Mouse (Mus musculus): ENCODE results near the gene Ptms.

DNA sequence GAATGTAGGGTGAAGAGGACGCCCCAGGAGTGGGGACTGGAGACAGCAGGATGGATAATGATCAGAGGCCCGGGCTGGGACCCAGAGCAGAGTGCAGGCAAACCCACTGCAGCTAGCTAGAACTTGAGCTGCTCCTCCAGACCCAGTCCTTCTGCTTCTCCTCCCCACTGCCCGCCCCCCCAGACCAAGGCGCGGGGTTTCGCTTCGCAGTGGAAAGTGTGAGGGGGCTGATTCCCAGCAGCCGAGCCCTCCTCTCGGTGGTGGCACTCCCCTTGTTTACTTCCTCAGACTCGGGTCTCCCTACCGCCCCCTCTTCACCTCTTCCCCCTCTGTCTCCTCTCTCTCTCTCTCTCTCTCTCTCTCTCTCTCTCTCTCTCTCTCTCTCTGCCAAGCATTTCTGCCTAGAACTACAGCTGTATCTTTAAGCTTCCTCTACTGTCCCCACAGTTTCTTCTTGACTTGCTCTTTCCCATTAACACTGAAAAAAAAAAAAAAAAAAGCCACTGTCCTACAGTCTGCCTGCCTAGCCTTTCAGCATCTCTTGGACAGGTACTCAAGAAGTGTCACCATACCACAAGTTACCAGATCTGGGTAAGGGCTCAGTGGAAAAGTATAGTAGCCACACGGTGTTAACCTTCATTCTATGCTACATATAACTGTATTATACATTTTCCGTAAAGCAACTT is 8.2 kb downstream of the Ptms start, which contains the start of gene Lag3:
- no peak for TF ChIP-seq GATA1 (IDR thresholded peaks at IDR 0.05; ENCODE audit: low read length)
- no peak for TF ChIP-seq TAL1 (IDR thresholded peaks at IDR 0.05; ENCODE audit: low read length)
